Mouse (Mus musculus): ENCODE results near the gene Aldoc. TPM values are rescaled to one million over a fixed set of nuclear protein-coding genes. Genes with fewer than 3 reads are reported as not detected.
A peak's percentile ranks its signal among the peaks of the same experiment; 100 is the strongest.

Aldoc gene
- total RNA-seq, 4 experiments from 2014 or later: 784 to 869 (median 811) TPM

DNA sequence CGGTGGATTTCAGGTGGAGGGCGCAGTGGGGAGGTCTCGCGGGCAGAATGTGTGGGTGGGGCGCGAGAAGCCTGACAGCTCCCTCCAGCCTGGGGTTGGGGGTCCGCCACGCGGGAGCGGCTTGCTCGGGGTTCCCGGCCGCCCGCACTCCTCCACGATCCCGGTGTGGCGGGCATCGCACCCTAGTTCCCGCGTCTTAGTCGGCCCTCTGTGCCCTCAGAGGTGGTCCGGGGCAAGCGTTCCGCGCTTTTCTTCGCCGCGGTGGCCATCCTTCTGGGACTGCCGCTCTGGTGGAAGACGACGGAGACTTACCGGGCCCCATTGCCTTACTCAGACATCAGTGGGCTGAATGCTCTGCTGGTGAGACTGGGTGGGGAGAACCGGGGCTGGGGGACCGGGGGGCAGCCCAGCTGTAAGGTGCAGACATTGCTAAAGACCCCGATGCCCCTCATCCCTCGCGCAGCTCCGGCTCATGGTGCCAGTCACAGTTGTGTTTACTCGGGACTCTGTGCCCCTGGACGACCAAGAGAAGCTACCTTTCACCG, 5.8 kb downstream of the Aldoc start:
- DNase-seq (ENCODE audit: low spot score in 2 of 2): no peak

DNA sequence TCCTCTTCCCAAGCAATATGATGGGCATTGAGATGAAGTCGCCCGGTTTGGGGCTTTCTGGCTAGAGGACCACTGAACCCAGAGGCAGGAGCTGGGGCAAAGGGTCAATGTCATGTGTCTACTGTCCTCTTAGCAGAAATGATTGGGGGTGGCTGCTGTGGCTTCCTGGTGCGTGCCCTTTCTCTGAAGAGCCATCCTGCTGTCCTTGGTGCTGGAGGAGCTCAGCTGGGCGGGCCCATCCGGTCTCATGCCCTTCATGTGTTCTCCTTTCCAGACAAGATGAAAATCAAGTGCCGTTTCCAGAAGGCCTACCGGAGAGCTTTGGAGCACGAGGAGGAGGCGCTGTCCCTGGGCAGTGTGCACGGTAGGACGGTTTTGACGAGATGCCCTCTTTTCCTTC, 9.9 kb downstream of the Aldoc start:
- DNase-seq (ENCODE audit: low spot score in 2 of 2): no peak

GRCm38 (mm10) chr11:78333992-78334391, 11.2 kb downstream of the Aldoc start:
- DNase-seq (ENCODE audit: low spot score in 2 of 2): no peak

DNA sequence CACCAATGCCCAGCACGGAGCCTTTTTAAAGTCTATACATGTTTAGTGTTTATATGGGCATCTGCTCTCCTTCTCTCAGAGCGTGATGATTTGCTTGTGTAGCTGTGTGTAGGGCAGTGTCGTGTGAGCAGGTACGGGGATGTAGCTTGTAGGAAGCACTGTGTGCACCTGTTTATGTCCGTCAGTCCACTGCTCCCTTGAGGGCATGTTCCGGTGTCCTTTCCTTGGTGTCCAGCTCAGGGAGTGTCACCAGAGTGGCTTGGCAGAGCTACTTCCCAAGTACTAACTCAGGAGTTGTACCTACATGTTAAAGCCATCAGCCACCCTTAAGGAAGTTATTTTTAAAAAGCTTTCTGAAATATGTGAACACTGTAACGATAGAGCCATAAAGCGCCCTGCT, 14.3 kb downstream of the Aldoc start:
- DNase-seq (ENCODE audit: low spot score in 2 of 2): no peak

GRCm38 (mm10) chr11:78341702-78342101, 18.9 kb downstream of the Aldoc start:
- no peak for DNase-seq (ENCODE audit: low spot score in 2 of 2)

DNA sequence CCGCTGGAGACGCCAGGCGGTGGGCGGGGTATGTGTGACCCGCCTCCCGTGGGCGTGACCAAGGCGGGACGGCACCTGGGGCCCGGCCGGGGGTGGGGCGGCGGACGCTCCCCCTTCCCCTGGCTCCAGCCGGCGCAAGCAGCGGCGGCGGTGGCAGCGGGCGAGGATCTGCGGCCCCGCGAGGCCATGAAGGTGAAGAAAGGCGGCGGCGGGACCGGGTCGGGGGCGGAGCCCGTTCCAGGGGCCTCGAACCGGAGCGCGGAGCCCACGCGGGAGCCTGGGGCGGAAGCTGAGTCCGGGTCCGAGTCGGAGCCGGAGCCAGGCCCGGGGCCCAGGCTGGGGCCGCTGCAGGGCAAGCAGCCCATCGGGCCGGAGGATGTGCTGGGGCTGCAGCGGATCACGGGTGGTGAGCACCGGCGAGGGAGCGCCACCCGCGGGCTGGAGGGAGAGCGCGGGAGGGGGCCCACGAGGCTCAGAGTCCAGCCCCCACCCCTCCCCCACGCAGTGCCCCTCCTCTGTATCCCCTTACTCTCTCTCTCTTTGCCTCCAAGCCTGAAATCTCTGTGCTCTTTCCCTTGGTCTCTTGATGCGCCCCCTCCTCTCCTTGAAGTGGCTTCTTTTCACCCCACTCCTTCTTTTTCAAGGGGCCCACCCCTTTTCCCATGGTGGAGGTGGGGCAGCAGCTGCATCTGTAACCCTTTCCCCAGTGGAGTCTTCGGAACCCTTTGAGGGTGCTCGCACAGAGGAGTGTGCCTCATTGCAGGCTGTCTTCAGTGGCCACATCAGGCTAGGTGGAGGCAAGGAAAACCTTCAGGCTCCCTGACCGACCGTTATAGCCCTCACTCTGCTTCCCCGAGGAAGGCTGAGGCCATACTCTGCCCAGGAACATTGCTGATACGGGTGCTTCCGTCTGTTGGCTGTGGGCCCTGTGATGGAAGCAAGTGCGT, 20.9 kb downstream of the Aldoc start, which contains the start of gene Unc119:
Unc119 (plus strand) TSS at position 102 of the 947 bp plus-strand sequence.
- peak in 1 of 2 experiments; percentile 69 for DNase-seq (ENCODE audit: low spot score in 2 of 2)

- no peak for DNase-seq (ENCODE audit: low spot score in 2 of 2)
Measured at GRCm38 (mm10) chr11:78344328-78344889, 21.6 kb downstream of the Aldoc start.

- no peak for DNase-seq (ENCODE audit: low spot score in 2 of 2)
Measured at GRCm38 (mm10) chr11:78344890-78345715, 22.3 kb downstream of the Aldoc start.

- no peak for DNase-seq (ENCODE audit: low spot score in 2 of 2)
Measured at GRCm38 (mm10) chr11:78345801-78346200, 23.0 kb downstream of the Aldoc start.

DNA sequence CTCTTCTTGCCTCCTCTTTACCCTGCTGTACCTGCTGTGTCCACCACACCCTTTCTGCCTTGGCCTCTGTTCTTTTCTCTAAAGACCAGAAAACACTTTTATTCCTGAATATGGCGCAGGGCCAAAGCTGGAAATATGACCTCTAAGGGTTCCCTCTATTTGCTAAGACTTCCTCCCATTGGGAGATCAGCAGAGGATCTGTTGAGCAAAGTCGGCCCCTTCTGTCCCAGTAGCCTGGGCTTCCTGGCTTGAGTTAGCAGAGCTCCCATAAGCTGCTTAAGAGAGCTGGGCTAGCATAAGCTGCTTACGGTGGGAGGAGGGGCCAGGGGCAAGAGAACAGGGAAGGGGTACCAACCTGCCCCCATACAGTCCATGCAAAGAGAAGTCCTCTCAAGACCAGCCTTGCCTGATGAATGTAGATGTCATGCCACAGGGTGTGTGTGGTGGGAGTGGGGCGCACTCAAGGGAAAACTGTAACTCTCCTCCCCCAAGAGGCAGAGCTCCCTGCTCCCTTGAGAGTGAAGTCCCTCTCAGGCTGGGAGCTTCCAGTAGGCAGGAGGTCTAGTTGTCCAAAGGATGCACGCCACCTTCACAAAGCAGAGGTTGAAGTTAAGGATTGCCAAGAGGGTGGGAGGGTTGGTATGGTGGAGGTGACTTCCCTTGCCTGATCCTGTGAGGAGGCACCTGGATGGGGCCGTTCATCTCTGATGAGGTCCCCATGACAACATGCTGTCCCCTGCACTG, 23.7 kb downstream of the Aldoc start:
- no peak for DNase-seq (ENCODE audit: low spot score in 2 of 2)

GRCm38 (mm10) chr11:78347070-78347754, 24.4 kb downstream of the Aldoc start:
- no peak for DNase-seq (ENCODE audit: low spot score in 2 of 2)

GRCm38 (mm10) chr11:78347908-78348307, 25.1 kb downstream of the Aldoc start:
- no peak for DNase-seq (ENCODE audit: low spot score in 2 of 2)

GRCm38 (mm10) chr11:78348474-78348873, 25.7 kb downstream of the Aldoc start:
- no peak for DNase-seq (ENCODE audit: low spot score in 2 of 2)

DNA sequence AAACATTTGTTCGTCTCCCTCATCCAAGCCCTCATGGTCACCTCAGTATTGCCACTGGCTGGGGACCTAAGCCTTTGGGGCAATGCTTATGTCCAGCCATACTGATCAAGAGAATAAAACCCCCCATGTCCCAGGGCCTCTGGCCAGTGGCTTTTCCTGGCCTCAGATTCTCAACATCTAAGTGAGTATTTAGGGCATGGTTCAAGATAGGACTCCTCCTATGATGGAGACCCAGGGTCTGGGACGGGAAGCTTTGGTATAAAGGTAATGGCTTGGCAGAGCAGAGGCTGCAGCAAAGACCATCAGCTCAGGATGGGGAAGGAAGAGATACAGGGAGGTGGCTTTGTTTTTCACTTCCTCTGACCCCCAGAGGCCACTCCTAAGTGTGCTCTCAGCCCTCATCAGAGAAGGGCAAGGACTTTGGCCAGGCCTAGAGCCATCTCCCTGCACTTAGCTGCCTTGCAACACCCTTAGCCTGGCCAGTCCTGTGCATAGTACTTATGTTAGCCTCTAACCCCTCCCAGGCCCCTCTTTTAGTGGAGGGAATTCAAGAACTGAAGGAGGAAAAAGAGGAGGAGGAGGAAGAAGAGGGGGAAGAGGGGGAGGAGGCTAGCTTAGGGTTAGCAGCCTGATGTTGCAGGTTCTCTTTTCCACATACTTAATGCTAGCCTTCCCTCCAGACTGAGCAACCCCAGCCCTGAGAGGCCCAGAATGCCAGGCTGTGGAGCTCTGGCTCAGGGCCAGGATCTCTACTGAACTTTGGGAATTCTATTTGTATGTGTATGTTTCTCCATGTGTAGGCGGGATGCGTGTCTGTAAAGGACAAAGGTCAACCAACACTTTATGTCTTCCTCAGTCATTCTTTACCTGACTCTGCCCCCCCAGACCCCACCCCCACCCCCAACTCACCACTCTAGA, 26.9 kb downstream of the Aldoc start:
- DNase-seq (ENCODE audit: low spot score in 2 of 2): no peak

- no peak for DNase-seq (ENCODE audit: low spot score in 2 of 2)
Measured at GRCm38 (mm10) chr11:78353081-78353480, 30.3 kb downstream of the Aldoc start.

GRCm38 (mm10) chr11:78354905-78355304, 32.1 kb downstream of the Aldoc start:
- DNase-seq (ENCODE audit: low spot score in 2 of 2): no peak

DNA sequence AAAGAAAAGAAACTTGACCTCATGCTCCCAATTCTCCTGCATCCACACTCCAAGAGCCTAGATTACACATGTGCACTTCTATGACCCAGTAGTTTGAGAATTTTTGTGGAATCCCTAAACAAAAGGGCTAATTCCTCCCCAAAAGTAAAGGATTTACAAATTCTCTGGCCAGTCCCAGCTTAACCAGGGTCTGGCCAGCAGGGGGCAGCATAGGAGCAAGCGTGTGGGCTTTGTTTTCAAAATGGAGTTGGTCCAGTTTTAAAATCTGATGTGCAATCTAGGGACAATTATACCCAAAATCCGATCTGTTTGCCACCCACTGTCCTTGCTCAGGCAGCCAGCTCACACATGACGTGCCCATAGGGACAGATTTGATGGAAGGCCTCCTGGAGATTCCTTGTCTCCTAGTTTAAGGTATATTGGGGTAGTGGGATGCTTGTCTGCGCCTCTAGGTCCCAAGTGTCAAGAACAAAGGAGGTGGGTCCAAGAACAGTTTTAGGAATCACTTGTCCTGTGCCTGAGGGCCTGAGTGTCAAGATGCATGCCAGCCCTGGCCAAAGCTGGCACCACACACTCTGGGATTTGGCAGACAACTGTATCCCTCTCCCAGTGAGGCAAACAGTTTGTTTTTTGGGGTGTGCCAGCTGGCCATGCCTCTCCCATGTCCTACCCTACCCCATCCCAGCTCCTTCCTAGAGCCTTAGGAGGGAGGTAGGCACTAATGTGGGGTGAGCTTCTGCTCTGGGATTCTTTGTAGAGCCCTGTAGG, 32.9 kb downstream of the Aldoc start:
- DNase-seq (ENCODE audit: low spot score in 2 of 2): no peak

- DNase-seq (ENCODE audit: low spot score in 2 of 2): no peak
Measured at GRCm38 (mm10) chr11:78358330-78359007, 35.7 kb downstream of the Aldoc start.
